Mouse (Mus musculus): ENCODE data around the gene Kalrn. TPM values are rescaled to one million over a fixed set of nuclear protein-coding genes. Genes with fewer than 3 reads are reported as not detected.

The Kalrn gene
- polyA plus RNA-seq, 1 experiment from 2014 or later = 30.0 TPM

DNA sequence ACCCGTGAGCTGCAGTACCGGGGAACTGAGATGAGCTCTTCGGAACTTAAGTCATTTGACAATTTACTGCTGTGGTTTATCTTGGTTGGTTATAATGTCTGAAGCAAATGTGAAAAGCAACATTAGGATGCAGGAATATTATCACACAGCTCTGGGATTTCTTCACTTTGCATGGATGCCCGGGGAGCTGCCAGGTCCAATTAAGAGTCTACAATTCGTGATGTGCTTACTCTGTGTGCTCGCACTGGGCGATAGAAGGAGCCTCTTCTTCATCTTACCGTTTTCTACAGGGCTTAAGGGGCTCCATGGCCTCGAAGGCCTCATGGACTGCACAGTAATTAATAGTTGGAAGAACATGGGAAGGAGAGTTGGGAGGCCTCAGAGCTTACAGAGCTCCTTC is 450.8 kb downstream of the Kalrn start:
- no peak overlapping the region for H3K4me2 ChIP-seq
- H3K27ac ChIP-seq = no peak overlapping the region
- peaks cover 8% of the 10 kb centered on the region for H3K4me1 ChIP-seq
- 88% methylated on average over 9 of the region's 9 CpGs for WGBS
- H3K4me3 ChIP-seq (replicated peaks) = no peak overlapping the region
- H3K9ac ChIP-seq = no peak overlapping the region
- H3K27me3 ChIP-seq = no peaks in the 10 kb centered on the region
- peaks cover 4% of the 10 kb centered on the region; the same call in 1 of the 2 replicates for H3K36me3 ChIP-seq (replicated peaks)
- no peak for ATAC-seq (ENCODE audit: low FRiP score)
- H3K9me3 ChIP-seq = no peaks in the 10 kb centered on the region

DNA sequence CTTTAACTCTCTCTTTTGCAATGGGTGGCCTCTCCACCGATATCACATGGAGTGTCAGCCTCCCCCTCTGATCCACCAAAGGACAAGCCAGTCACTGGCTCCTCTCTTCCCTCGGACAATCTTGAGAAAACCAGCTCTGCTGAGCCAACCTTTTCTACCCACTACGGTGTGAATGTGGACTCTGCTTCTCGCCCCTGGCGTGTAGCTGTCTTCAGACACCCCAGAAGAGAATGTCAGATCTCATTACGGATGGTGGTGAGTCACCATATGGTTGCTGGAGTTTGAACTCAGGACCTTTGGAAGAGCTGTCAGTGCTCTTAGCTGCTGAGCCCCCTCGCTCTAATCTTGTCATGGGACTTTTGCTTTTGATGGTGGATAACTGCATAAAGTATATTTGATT is 452.0 kb downstream of the Kalrn start:
- no peak overlapping the region for H3K4me2 ChIP-seq
- peaks cover 7% of the 10 kb centered on the region for H3K4me1 ChIP-seq
- H3K27ac ChIP-seq = no peak overlapping the region
- H3K27me3 ChIP-seq = no peaks in the 10 kb centered on the region
- no peak for ATAC-seq (ENCODE audit: low FRiP score)
- 88% methylated on average over 7 of the region's 7 CpGs for WGBS
- no peaks in the 10 kb centered on the region for H3K9me3 ChIP-seq
- H3K9ac ChIP-seq = no peak overlapping the region
- H3K4me3 ChIP-seq (replicated peaks) = no peak overlapping the region
- H3K36me3 ChIP-seq (replicated peaks) = peaks cover 4% of the 10 kb centered on the region

DNA sequence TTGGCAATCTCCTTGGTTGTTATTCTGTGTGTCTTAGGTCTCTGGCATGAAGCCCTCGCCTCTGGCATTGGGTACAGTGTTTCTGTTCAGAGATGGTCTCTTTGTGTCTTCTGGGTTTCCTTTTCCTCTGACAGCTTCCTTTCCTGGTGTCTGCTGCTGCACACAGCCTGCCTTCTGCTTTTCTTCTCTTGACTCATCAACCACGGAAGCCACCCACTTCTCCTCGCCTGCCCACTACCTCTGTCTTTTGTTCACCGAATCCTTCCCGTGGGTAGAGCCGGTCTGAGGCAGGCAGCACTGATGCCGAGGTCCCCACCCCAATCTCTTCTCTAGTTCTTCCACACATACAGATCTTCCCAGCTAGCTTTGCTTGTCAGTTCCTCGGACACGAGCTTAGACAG is 452.5 kb downstream of the Kalrn start:
- Histone ChIP-seq H3K4me2 (no peak overlapping the region), H3K9ac (no peak overlapping the region), H3K36me3 (replicated peaks) (peaks cover 9% of the 10 kb centered on the region), H3K27ac (no peak overlapping the region), H3K4me1 (peaks cover 2% of the 10 kb centered on the region), H3K9me3 (no peaks in the 10 kb centered on the region), H3K27me3 (no peaks in the 10 kb centered on the region), H3K4me3 (replicated peaks) (no peak overlapping the region)
- ATAC-seq (ENCODE audit: low FRiP score) = no peak
- WGBS = 83% methylated on average over 9 of the region's 9 CpGs

DNA sequence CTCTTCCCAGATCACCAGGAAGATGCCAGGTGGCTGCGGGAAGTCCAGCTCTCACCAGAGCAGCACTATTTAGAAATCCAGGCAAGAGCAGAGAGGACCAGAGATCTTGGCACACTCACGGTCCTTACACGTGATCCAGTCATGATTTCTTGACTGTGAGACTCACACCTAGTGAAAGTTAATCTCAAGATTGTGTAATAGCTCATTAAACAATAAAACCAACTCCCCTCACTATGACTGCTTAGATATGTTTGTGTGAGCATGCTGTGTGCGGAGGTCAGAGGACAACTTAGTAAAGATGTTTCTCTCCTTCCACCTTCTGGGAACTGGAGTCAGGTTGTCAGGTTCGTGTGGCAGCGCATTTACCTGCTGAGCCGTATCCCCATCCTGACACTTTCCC is 453.5 kb downstream of the Kalrn start:
- no peak overlapping the region for H3K9ac ChIP-seq
- no peak overlapping the region for H3K4me2 ChIP-seq
- no peak for ATAC-seq (ENCODE audit: low FRiP score)
- no peaks in the 10 kb centered on the region for H3K9me3 ChIP-seq
- 90% methylated on average over 7 of the region's 7 CpGs for WGBS
- H3K27ac ChIP-seq = no peak overlapping the region
- no peaks in the 10 kb centered on the region for H3K27me3 ChIP-seq
- no peak overlapping the region for H3K4me3 ChIP-seq (replicated peaks)
- H3K36me3 ChIP-seq (replicated peaks) = peaks cover 10% of the 10 kb centered on the region
- H3K4me1 ChIP-seq = no peaks in the 10 kb centered on the region; the same call in 1 of the 2 replicates

DNA sequence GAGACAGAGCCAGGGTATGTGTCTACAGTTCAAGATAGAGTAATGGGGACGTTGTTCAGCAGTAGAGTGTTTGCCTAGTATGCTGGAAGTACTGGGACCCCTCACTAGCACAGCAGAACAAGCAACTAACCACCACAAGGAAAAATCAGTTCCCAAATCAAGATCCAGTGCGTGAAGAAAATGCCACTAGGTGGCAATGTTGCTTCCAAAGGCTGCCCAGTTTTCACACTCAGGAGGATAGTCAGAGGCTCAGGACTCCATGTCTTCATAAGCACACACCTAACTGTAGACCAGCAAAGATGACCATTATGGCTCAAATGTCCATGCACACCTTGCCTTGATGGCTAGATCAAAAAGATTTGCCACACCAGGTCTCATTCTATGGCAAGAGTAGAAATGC is 454.0 kb downstream of the Kalrn start:
- no peak overlapping the region for H3K27ac ChIP-seq
- H3K4me3 ChIP-seq (replicated peaks) = no peak overlapping the region
- no peaks in the 10 kb centered on the region for H3K9me3 ChIP-seq
- peaks cover 10% of the 10 kb centered on the region for H3K36me3 ChIP-seq (replicated peaks)
- H3K4me1 ChIP-seq = no peaks in the 10 kb centered on the region; the same call in 1 of the 2 replicates
- no peak for ATAC-seq (ENCODE audit: low FRiP score)
- no peak overlapping the region for H3K4me2 ChIP-seq
- 21% methylated on average over 2 of the region's 2 CpGs for WGBS
- H3K27me3 ChIP-seq = no peaks in the 10 kb centered on the region
- no peak overlapping the region for H3K9ac ChIP-seq

DNA sequence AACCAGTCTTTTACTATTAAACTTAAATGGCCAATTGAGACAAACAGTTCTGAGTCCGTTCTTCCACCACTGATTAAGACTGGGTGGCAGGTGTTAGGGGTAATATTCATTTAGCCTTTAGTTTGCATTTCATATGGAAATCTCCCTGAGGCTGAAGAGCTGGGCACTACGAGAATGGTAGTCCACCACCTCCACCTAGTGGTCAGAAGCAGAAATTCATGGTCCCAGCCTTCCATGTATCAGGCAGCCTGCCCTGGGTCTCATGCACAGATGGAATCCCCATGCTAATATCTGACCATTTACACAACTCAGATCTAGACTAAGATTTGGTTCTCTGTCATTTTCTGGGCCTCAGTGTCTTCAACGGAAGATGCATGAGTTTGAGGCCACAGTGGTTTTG is 458.7 kb downstream of the Kalrn start:
- Histone ChIP-seq H3K4me3 (replicated peaks) (no peak overlapping the region), H3K27me3 (no peaks in the 10 kb centered on the region), H3K9me3 (no peaks in the 10 kb centered on the region), H3K4me1 (no peaks in the 10 kb centered on the region; the same call in 1 of the 2 replicates), H3K4me2 (no peak overlapping the region), H3K27ac (no peak overlapping the region), H3K9ac (no peak overlapping the region), H3K36me3 (replicated peaks) (peaks cover 6% of the 10 kb centered on the region)
- WGBS = 3% methylated on average over 3 of the region's 3 CpGs
- peak; percentile 83; the same call in 1 of the 2 replicates for ATAC-seq (ENCODE audit: low FRiP score)

DNA sequence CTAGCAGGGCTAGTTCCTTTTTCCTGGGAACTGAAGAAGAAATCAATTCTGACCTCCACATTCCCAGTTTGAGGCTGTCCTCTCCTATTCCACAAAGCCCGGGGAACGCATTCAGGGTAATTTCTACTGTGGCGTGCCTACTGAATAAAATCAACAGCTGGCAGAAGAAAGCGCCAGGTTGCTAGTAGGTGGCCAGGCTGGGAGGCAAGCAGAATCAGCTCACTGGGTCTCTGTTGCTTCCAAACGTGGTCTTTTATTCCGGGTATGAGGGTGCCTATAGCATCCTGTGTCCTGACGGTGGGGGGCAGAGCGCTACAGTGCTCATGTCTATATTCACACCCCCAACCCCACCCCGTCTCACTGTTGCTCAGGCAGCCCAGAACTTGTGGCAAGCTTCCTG is 460.2 kb downstream of the Kalrn start:
- Histone ChIP-seq H3K27me3 (no peaks in the 10 kb centered on the region), H3K4me3 (replicated peaks) (no peak overlapping the region), H3K9ac (no peak overlapping the region), H3K4me2 (no peak overlapping the region), H3K36me3 (replicated peaks) (peaks cover 9% of the 10 kb centered on the region), H3K27ac (no peak overlapping the region), H3K4me1 (no peaks in the 10 kb centered on the region; the same call in 1 of the 2 replicates), H3K9me3 (no peaks in the 10 kb centered on the region)
- ATAC-seq (ENCODE audit: low FRiP score) = no peak
- 85% methylated on average over 9 of the region's 9 CpGs for WGBS

DNA sequence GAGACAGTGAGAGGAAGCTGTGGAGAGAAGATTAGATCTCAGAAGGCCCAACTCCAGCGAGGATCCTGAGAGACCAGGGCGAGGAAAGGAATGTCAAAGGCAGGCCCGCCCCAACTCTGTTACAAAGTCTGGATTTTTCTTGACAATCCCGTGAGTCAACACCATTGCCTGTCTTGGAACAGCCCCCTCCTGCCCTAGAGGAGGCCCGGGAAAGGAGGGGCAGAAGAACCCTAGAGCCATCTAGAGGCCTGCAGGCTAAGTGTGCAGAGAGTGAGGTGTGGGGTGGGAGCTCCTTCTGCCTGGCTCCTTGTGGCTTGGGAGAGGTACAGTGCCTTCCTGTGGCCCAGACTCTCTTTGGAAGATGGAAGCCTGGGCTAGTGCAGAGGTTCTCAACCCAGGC is 460.8 kb downstream of the Kalrn start:
- 23% methylated on average over 5 of the region's 5 CpGs for WGBS
- no peak for ATAC-seq (ENCODE audit: low FRiP score)
- H3K4me2 ChIP-seq = no peak overlapping the region

DNA sequence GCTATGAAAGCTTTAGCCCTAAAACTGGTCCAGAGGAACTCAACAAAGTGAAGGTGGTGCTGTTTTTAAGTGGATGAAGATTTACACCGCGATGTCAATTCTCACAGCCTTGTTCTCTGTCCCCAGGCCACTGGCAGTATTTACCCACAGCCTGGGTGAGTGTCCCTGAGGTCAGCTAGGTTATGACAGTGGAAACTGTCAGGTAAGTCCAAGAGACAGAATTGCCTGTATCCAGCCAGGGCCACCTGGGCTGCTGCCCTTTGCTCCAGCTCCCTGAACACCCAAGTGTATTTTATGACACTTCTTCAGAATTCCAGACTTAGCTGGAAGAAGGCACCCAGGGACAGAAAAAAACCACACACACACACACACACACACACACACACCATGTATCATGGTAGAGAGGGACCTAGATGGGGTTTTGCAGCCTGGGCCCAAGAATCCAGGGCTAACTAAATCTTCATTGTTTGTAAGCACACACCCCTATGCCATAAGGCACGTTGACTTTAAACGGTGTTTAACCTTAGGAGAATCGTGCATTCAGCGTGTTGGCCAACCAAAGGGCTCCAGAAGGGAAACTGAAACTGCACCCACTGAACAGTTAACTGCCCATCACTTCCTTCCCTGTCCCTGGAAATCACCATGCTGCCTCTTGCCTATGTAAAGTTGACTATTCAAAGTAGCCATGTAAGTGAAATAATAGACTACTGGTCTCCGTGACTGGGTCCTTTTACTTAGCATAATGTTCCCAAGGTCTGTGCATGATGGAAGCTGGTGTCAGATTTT is 462.3 kb downstream of the Kalrn start:
- 93% methylated on average over 7 of the region's 7 CpGs for WGBS
- no peak for ATAC-seq (ENCODE audit: low FRiP score)
- Histone ChIP-seq H3K4me2 (no peak overlapping the region), H3K27me3 (no peaks in the 10 kb centered on the region), H3K9me3 (no peaks in the 10 kb centered on the region), H3K4me1 (no peaks in the 10 kb centered on the region), H3K36me3 (replicated peaks) (peaks cover 6% of the 10 kb centered on the region), H3K9ac (no peak overlapping the region), H3K4me3 (replicated peaks) (no peak overlapping the region), H3K27ac (no peak overlapping the region)

More for the DNA sequence above, 460.8 kb downstream of the Kalrn start:
- Histone ChIP-seq H3K27ac (no peak overlapping the region), H3K9me3 (no peaks in the 10 kb centered on the region), H3K4me3 (replicated peaks) (no peak overlapping the region), H3K36me3 (replicated peaks) (peaks cover 9% of the 10 kb centered on the region), H3K27me3 (no peaks in the 10 kb centered on the region), H3K9ac (no peak overlapping the region), H3K4me1 (no peaks in the 10 kb centered on the region; the same call in 1 of the 2 replicates)

DNA sequence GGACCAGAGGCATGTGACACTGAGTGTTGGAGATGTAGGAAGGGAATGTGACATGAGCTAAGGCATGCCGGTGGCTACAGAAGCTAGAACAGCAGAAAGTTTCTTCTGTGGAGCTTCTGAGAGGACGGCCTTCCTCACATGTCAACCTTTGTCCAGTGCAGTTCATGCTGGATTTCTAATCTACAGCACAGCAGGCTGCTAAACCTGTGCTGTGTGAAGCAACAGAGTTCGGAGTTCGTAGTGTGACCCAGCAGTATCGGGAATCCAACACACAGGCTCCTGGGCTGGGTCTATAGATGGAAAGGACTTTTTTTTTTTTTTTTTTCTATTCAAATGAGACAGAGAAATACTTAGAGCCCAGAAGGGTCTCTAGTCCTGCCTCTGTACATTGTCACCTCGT is 468.9 kb downstream of the Kalrn start:
- Histone ChIP-seq H3K4me2 (no peak overlapping the region), H3K9ac (no peak overlapping the region), H3K36me3 (replicated peaks) (peaks cover 3% of the 10 kb centered on the region), H3K4me3 (replicated peaks) (no peak overlapping the region), H3K9me3 (no peaks in the 10 kb centered on the region), H3K27ac (no peak overlapping the region), H3K27me3 (no peaks in the 10 kb centered on the region), H3K4me1 (no peaks in the 10 kb centered on the region)
- no peak for ATAC-seq (ENCODE audit: low FRiP score)
- WGBS = 89% methylated on average over 6 of the region's 6 CpGs

DNA sequence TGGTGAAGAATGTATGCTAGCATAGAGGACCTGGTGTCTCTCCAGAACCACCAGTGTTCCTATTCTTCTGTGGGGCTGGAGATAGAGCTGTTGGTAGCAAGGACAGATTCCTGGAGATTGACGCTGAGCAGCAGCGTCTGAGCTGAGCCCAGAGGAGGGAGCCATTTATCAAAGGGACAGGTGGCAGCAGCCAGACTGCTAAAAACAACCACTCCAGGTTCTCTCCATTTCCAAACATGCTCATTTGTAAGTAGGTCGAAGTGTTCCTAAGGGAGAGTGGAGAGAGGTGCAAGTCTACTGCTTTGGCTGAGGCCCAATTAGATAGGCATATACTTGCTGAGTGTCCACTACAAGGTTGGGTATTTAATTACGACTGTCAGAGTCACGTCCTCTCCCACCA is 470.6 kb downstream of the Kalrn start:
- no peak for ATAC-seq (ENCODE audit: low FRiP score)
- no peak overlapping the region for H3K4me2 ChIP-seq
- no peaks in the 10 kb centered on the region for H3K4me1 ChIP-seq
- no peak overlapping the region for H3K4me3 ChIP-seq (replicated peaks)
- no peaks in the 10 kb centered on the region for H3K9me3 ChIP-seq
- H3K27ac ChIP-seq = no peak overlapping the region
- 78% methylated on average over 5 of the region's 5 CpGs for WGBS
- H3K27me3 ChIP-seq = no peaks in the 10 kb centered on the region
- no peaks in the 10 kb centered on the region; the same call in none of the 2 replicates for H3K36me3 ChIP-seq (replicated peaks)
- H3K9ac ChIP-seq = no peak overlapping the region

DNA sequence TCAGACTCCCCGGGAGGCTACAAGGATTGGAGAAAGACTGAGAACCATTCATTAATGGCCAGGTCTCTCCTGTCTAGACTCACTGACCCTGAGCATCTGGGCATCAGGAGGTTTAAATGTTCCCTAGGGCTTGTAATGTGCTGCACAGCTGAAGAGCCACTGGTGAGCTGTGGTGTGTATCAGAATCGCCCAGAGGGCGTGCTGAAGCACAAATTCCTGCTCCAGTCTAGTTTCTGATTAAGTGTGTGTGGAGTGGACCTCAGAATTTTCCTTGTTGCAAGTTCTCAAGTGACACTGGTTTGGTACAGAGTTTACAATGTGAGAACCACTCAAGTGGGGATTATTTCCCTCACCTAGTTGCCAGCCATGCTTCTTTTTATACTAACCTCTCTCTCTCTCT is 473.5 kb downstream of the Kalrn start:
- H3K36me3 ChIP-seq (replicated peaks) = no peaks in the 10 kb centered on the region; the same call in none of the 2 replicates
- no peaks in the 10 kb centered on the region for H3K9me3 ChIP-seq
- WGBS = 70% methylated on average over 3 of the region's 3 CpGs
- no peak overlapping the region for H3K4me2 ChIP-seq
- H3K9ac ChIP-seq = no peak overlapping the region
- H3K4me1 ChIP-seq = peaks cover 17% of the 10 kb centered on the region
- peaks cover 13% of the 10 kb centered on the region; the same call in 1 of the 2 replicates for H3K27me3 ChIP-seq
- no peak overlapping the region for H3K27ac ChIP-seq
- no peak overlapping the region for H3K4me3 ChIP-seq (replicated peaks)
- no peak for ATAC-seq (ENCODE audit: low FRiP score)

DNA sequence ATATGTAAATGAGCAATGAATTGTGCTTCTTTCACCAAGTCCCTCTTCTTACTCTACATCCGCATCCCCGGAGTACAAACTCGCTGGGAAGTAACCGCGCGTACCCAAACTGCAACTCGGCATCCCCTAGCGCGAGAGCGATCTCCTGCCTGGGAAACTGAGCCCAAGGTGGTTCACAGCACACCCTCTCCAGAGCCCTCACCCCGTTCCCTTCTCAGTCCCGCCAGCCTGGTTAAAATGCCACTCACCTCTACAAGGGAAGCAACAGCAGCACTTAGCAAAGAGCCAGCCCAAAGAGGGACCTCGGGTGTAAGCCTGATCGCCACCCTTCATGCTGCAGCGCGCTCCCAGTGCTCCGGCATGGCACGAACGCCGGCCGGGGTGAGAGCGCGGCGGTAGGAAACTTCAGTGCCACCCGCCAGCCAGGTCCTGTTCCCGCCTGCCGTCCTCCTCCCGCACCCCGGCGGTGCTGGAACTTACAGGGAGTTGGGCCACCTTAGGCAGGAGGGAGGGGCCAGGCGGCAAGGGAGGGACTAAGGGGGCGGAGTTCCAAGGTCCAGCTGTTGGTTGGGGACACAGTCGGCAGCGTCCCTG is 477.7 kb downstream of the Kalrn start:
- WGBS = under 1% methylated on average over 34 of the region's 34 CpGs
- peak overlapping the region; percentile 70; the same call in 1 of the 2 replicates for H3K27ac ChIP-seq
- H3K4me2 ChIP-seq = peak overlapping the region; percentile 75
- no peaks in the 10 kb centered on the region for H3K9me3 ChIP-seq
- no peaks in the 10 kb centered on the region for H3K36me3 ChIP-seq (replicated peaks)
- H3K27me3 ChIP-seq = peaks cover 22% of the 10 kb centered on the region
- peak; percentile 70 for ATAC-seq (ENCODE audit: low FRiP score)
- peak overlapping the region; percentile 57 for H3K9ac ChIP-seq
- H3K4me1 ChIP-seq = peaks cover 32% of the 10 kb centered on the region
- peak overlapping the region; percentile 49 for H3K4me3 ChIP-seq (replicated peaks)
